Mouse (Mus musculus) embryonic facial prominence, embryonic 10.5 days (tissue): ENCODE measurements around the gene Slc31a1. TPM values are rescaled to one million over a fixed set of nuclear protein-coding genes. Genes with fewer than 3 reads are reported as not detected.

Source experiments
- DNase-seq: peaks from one replicate; pipeline ENCODE4 v3.0.0-alpha.2; 2017; ENCODE audit warnings: low spot score
- H3K27ac ChIP-seq: fragments of 300-500 bp; sonication (generic); replicated peaks from 2 replicates; pipeline ENCODE4 v1.5.1; 2016; ENCODE audit warnings: mild to moderate bottlenecking
- H3K27me3 ChIP-seq: fragments of 300-500 bp; sonication (generic); replicated peaks from 2 replicates; pipeline ENCODE4 v1.6.1; 2016; ENCODE audit warnings: low read depth, mild to moderate bottlenecking; ENCODE audit not compliant: poor library complexity, severe bottlenecking
- H3K36me3 ChIP-seq: fragments of 300-500 bp; sonication (generic); replicated peaks from 2 replicates; pipeline ENCODE4 v1.6.1; 2016; ENCODE audit warnings: mild to moderate bottlenecking, moderate library complexity
- H3K4me1 ChIP-seq: fragments of 300-500 bp; sonication (generic); 2 replicates; pipeline ENCODE4 v1.6.1; 2016
- H3K4me3 ChIP-seq: fragments of 300-500 bp; sonication (generic); 2 replicates; pipeline ENCODE4 v1.5.1; 2016; ENCODE audit warnings: mild to moderate bottlenecking, moderate library complexity
- H3K9me3 ChIP-seq: fragments of 300-500 bp; sonication (generic); 2 replicates; pipeline ENCODE4 v1.6.1; 2016; ENCODE audit warnings: mild to moderate bottlenecking
- WGBS: fragments of 180-500 bp; shearing (Covaris S2); methylation state at CpG from one replicate; pipeline ENCODE4 v1.1.7; 2016; 5-methylcytosine and 5-hydroxymethylcytosine counted together
- polyA plus RNA-seq: library from polyadenylated mRNA; unstranded; fragments of >200 nt; fragmentation: Nextera tagmentation; extraction: Ambion mirVana; gene quantifications from 2 replicates; pipeline ENCODE4 v1.2.1, GENCODE M21; 2016

The Slc31a1 gene
- polyA plus RNA-seq, 1 experiment from 2014 or later, result 45.5 TPM

- H3K9me3 ChIP-seq, result no peaks in the 10 kb centered on the region
- 81% methylated on average over 3 of the region's 3 CpGs for WGBS
- DNase-seq, result no peak
- no peak overlapping the region for H3K27ac ChIP-seq
- H3K4me3 ChIP-seq, result no peak overlapping the region
- H3K27me3 ChIP-seq, result no peaks in the 10 kb centered on the region
- peaks cover 12% of the 10 kb centered on the region; the same call in 1 of the 2 replicates for H3K4me1 ChIP-seq
- H3K36me3 ChIP-seq, result no peaks in the 10 kb centered on the region; the same call in 1 of the 2 replicates
These were observed 8.6 kb downstream of the Slc31a1 start for GRCm38 (mm10) chr4:62369091-62369490.

DNA sequence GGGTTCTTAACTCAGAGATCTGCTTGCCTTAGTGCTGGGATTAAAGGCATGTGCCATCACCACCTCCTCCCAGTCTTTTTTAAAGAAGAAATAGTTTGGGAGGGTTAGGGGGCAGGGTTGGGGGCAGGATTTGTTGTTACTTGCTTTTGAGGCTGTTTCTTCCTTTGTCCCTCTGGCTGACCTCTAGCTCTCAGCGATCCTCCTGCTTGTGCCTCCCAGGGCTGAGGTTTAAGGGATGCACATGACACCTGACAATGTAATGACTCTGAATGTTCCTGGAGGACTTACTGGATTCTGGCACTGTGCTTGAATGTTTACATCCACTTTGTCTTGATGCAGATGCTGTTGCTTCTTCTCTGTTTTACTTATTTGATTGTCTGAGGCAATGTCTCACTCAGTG lies 11.9 kb downstream of the Slc31a1 start:
- Histone ChIP-seq H3K4me3 (no peak overlapping the region), H3K4me1 (peaks cover 12% of the 10 kb centered on the region; the same call in 1 of the 2 replicates), H3K9me3 (no peaks in the 10 kb centered on the region), H3K36me3 (no peaks in the 10 kb centered on the region), H3K27ac (no peak overlapping the region), H3K27me3 (no peaks in the 10 kb centered on the region)
- 32% methylated on average over 1 of the region's 1 CpGs for WGBS
- no peak for DNase-seq

GRCm38 (mm10) chr4:62372818-62373520 lies 12.4 kb downstream of the Slc31a1 start:
- DNase-seq, result no peak

GRCm38 (mm10) chr4:62373668-62374067 lies 13.1 kb downstream of the Slc31a1 start:
- no peak overlapping the region for H3K27ac ChIP-seq
- H3K4me3 ChIP-seq, result no peak overlapping the region
- WGBS, result 87% methylated on average over 7 of the region's 7 CpGs
- no peaks in the 10 kb centered on the region for H3K27me3 ChIP-seq
- no peak for DNase-seq
- no peaks in the 10 kb centered on the region for H3K36me3 ChIP-seq
- H3K4me1 ChIP-seq, result peaks cover 12% of the 10 kb centered on the region; the same call in 1 of the 2 replicates
- no peaks in the 10 kb centered on the region for H3K9me3 ChIP-seq

More at GRCm38 (mm10) chr4:62372818-62373520, 12.4 kb downstream of the Slc31a1 start:
- Histone ChIP-seq H3K4me1 (peaks cover 12% of the 10 kb centered on the region; the same call in 1 of the 2 replicates), H3K27me3 (no peaks in the 10 kb centered on the region), H3K9me3 (no peaks in the 10 kb centered on the region), H3K36me3 (no peaks in the 10 kb centered on the region), H3K4me3 (no peak overlapping the region), H3K27ac (no peak overlapping the region)
- 81% methylated on average over 9 of the region's 9 CpGs for WGBS

- Histone ChIP-seq H3K4me3 (no peak overlapping the region), H3K4me1 (peaks cover 12% of the 10 kb centered on the region; the same call in 1 of the 2 replicates), H3K36me3 (no peaks in the 10 kb centered on the region), H3K27ac (no peak overlapping the region), H3K27me3 (no peaks in the 10 kb centered on the region), H3K9me3 (no peaks in the 10 kb centered on the region)
- DNase-seq, result no peak
- WGBS, result 89% methylated on average over 4 of the region's 4 CpGs
These were observed 13.8 kb downstream of the Slc31a1 start for GRCm38 (mm10) chr4:62374342-62374741.

DNA sequence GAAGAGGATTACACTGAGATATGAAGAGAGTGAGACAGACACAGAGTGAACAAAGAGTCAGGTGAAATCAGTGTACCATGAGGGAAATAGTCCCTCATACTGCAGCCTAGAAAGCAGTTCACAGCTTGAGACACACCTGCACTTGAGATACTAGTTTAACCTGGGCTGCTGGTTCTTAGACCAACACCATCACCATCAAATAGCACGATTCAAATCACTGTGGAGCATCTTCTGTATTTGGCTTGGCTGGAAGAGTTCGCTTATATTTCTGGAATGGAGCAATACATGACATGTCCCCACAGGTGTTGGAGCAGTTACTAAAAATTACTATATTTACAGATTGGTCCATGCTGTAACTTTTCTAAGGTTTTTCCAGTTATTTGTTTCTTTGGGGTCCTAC lies 15.6 kb downstream of the Slc31a1 start:
- no peak for DNase-seq
- peaks cover 12% of the 10 kb centered on the region; the same call in 1 of the 2 replicates for H3K4me1 ChIP-seq
- H3K27me3 ChIP-seq, result no peaks in the 10 kb centered on the region
- H3K9me3 ChIP-seq, result no peaks in the 10 kb centered on the region
- 92% methylated on average over 2 of the region's 2 CpGs for WGBS
- no peak overlapping the region for H3K27ac ChIP-seq
- H3K4me3 ChIP-seq, result no peak overlapping the region
- H3K36me3 ChIP-seq, result no peaks in the 10 kb centered on the region

- no peak overlapping the region for H3K4me3 ChIP-seq
- peaks cover 7% of the 10 kb centered on the region; the same call in 1 of the 2 replicates for H3K36me3 ChIP-seq
- H3K4me1 ChIP-seq, result no peaks in the 10 kb centered on the region
- no peaks in the 10 kb centered on the region for H3K9me3 ChIP-seq
- no peaks in the 10 kb centered on the region for H3K27me3 ChIP-seq
- no peak overlapping the region for H3K27ac ChIP-seq
- no peak for DNase-seq
- WGBS, result 87% methylated on average over 9 of the region's 9 CpGs
These were observed 19.3 kb downstream of the Slc31a1 start for GRCm38 (mm10) chr4:62379724-62380381.

DNA sequence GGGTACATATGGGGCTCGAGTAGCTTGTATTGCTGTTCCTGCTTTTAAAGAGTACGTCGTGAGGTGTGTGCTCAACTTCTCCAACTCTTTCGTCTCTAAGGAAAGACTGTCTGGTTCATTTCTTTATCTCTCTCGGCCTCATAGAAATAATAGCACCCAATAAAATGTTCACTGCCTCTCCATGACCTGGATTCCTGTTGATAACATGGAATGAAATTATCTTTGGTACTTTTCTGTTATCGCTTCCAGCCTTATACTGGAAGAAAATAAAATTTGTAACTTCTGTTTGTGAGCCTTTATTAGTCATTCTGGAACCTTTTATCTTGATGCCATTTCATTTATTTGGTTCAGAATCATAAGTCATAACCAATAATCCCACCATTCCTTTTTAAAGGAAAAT lies 22.7 kb downstream of the Slc31a1 start:
- Histone ChIP-seq H3K9me3 (no peaks in the 10 kb centered on the region), H3K4me3 (no peak overlapping the region), H3K4me1 (no peaks in the 10 kb centered on the region), H3K27ac (no peak overlapping the region), H3K27me3 (no peaks in the 10 kb centered on the region), H3K36me3 (peaks cover 33% of the 10 kb centered on the region)
- WGBS, result 90% methylated on average over 6 of the region's 6 CpGs
- DNase-seq, result no peak

DNA sequence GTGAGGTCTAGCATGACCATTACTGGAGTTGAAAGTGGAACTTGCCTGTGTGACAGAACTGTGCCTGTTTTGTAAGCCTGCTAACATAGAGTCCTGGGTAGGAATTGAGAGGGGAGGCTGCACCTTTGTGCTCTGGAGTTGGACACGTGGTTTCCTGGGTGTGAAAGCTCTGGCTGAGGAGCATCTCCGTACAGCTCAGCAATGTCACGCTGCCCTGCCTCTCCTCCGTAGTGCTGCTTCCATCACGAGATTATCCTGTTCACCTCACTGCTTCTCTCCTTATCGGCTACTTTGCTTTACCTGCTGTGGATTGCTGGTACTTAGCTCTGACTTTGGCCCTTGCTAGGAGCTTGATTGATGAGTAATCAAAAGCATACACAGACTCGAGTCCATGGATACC lies 23.2 kb downstream of the Slc31a1 start:
- Histone ChIP-seq H3K27ac (no peak overlapping the region), H3K36me3 (peaks cover 39% of the 10 kb centered on the region), H3K9me3 (no peaks in the 10 kb centered on the region), H3K27me3 (no peaks in the 10 kb centered on the region), H3K4me3 (no peak overlapping the region), H3K4me1 (no peaks in the 10 kb centered on the region)
- 81% methylated on average over 7 of the region's 7 CpGs for WGBS
- no peak for DNase-seq

DNA sequence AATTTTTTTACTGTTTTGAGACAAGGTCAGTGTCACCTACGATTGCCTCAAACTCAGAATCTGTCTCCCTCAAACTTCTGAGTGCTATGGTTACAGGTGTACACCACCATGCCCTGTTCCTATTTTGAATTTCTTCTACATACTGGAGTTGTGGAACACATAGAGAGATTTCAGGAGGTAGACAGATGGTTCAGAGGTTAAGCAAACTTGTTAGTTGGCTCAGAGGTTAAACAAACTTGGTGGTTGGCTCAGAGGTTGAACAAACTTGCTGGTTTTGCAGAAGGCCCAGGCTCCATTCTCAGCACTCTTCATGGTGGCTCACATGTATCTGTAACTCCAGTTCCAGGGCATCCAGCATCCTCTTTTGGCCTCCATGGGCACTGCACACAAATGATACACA lies 23.6 kb downstream of the Slc31a1 start:
- no peak overlapping the region for H3K4me3 ChIP-seq
- no peak overlapping the region for H3K27ac ChIP-seq
- no peak for DNase-seq
- WGBS, result 85% methylated on average over 1 of the region's 1 CpGs
- no peaks in the 10 kb centered on the region for H3K4me1 ChIP-seq
- no peaks in the 10 kb centered on the region for H3K9me3 ChIP-seq
- H3K36me3 ChIP-seq, result peaks cover 43% of the 10 kb centered on the region
- H3K27me3 ChIP-seq, result no peaks in the 10 kb centered on the region

- 94% methylated on average over 7 of the region's 7 CpGs for WGBS
- DNase-seq, result no peak
- Histone ChIP-seq H3K9me3 (no peaks in the 10 kb centered on the region), H3K36me3 (peaks cover 55% of the 10 kb centered on the region), H3K27me3 (no peaks in the 10 kb centered on the region), H3K4me1 (no peaks in the 10 kb centered on the region), H3K4me3 (no peak overlapping the region), H3K27ac (no peak overlapping the region)
These were observed 24.9 kb downstream of the Slc31a1 start for GRCm38 (mm10) chr4:62385439-62385838.

- H3K36me3 ChIP-seq, result peaks cover 86% of the 10 kb centered on the region
- H3K9me3 ChIP-seq, result no peaks in the 10 kb centered on the region
- no peaks in the 10 kb centered on the region for H3K4me1 ChIP-seq
- WGBS, result 86% methylated on average over 5 of the region's 5 CpGs
- H3K27ac ChIP-seq, result no peak overlapping the region
- H3K4me3 ChIP-seq, result no peak overlapping the region
- no peak for DNase-seq
- H3K27me3 ChIP-seq, result no peaks in the 10 kb centered on the region
These were observed 29.3 kb downstream of the Slc31a1 start for GRCm38 (mm10) chr4:62389592-62390512.
